Mouse (Mus musculus) ES-E14 (cell line): ENCODE measurements around the gene Abcc9. TPM values are rescaled to one million over a fixed set of nuclear protein-coding genes. Genes with fewer than 3 reads are reported as not detected.

Experiments used
- DNase-seq: peaks from one replicate; pipeline ENCODE4 v3.0.0-alpha.2; 2013; ENCODE audit warnings: low read depth, low spot score
- H3K27ac ChIP-seq: 2 replicates; pipeline ENCODE4 v1.5.1; 2012; ENCODE audit warnings: low read depth, mild to moderate bottlenecking, low read length, moderate library complexity, mixed read lengths; ENCODE audit not compliant: poor library complexity, insufficient read depth, severe bottlenecking
- H3K36me3 ChIP-seq: 2 replicates; pipeline ENCODE4 v1.6.1; 2012; ENCODE audit warnings: mild to moderate bottlenecking, low read length, moderate library complexity, mixed read lengths; ENCODE audit not compliant: control insufficient read depth, poor library complexity, insufficient read depth, severe bottlenecking
- H3K4me1 ChIP-seq, 2 experiments: fragments of 150-350 bp in 1 of 2; sonication (generic) in 1 of 2; 2 replicates each; pipeline ENCODE4 v1.6.1; 2012; ENCODE audit warnings: low read length in 2 of 2, mild to moderate bottlenecking in 1 of 2, mixed read lengths in 1 of 2; ENCODE audit not compliant: control insufficient read depth in 2 of 2, insufficient read depth in 2 of 2, poor library complexity in 1 of 2
- H3K4me3 ChIP-seq, 2 experiments: fragments of 150-350 bp in 1 of 2; sonication (generic) in 1 of 2; 2 replicates each; pipeline ENCODE4 v1.5.1; 2012; ENCODE audit warnings: low read length in 2 of 2, low read depth in 1 of 2, mild to moderate bottlenecking in 1 of 2, mixed read lengths in 1 of 2; ENCODE audit not compliant: insufficient read depth in 1 of 2, poor library complexity in 1 of 2, severe bottlenecking in 1 of 2
- H3K9ac ChIP-seq: 2 replicates; pipeline ENCODE4 v1.6.1; 2012; ENCODE audit warnings: low read depth, mild to moderate bottlenecking, low read length, mixed read lengths; ENCODE audit not compliant: poor library complexity, insufficient read depth, severe bottlenecking
- H3K9me3 ChIP-seq: fragments of 150-350 bp; sonication (generic); 2 replicates; pipeline ENCODE4 v1.6.1; 2012; ENCODE audit warnings: low read depth, mild to moderate bottlenecking, low read length; ENCODE audit not compliant: control insufficient read depth, insufficient read depth
- CHD2 ChIP-seq: IDR thresholded peaks from 2 replicates; pipeline ENCODE4 v1.6.1; 2014; ENCODE audit warnings: mild to moderate bottlenecking, low read depth, low read length, inconsistent platforms
- HCFC1 ChIP-seq: IDR thresholded peaks from 2 replicates; pipeline ENCODE4 v1.6.1; 2012; ENCODE audit warnings: low read length, inconsistent platforms, borderline replicate concordance; ENCODE audit not compliant: insufficient read depth
- MAFK ChIP-seq: IDR thresholded peaks from 2 replicates; pipeline ENCODE4 v1.6.1; 2014; ENCODE audit warnings: mild to moderate bottlenecking, low read depth, low read length, inconsistent platforms; ENCODE audit not compliant: insufficient read depth
- ZC3H11A ChIP-seq: IDR thresholded peaks from 2 replicates; pipeline ENCODE4 v1.6.1; 2012; ENCODE audit warnings: low read depth, mild to moderate bottlenecking, inconsistent platforms, low read length, borderline replicate concordance
- ZNF384 ChIP-seq: IDR thresholded peaks from 2 replicates; pipeline ENCODE4 v1.6.1; 2012; ENCODE audit warnings: low read depth, low read length, inconsistent platforms
- in situ Hi-C, 2 experiments: fragments of 600-800 bp; cut with MboI; formaldehyde crosslinking; loops; one replicate each; pipeline ENCODE4 v1.15.1; 2025; ENCODE audit warnings: low sequenced_read_pairs in 2 of 2, inconsistent platforms in 1 of 2; ENCODE audit not compliant: unreplicated experiment in 2 of 2
- total RNA-seq: library from RNA; depleted of rRNA; stranded (reverse); fragments of 300-350 nt; gene quantifications from 2 replicates; pipeline ENCODE4 v1.2.3, GENCODE M21; 2012

The Abcc9 gene
- total RNA-seq, 1 experiment: 0.13 TPM

GRCm38 (mm10) chr6:142545132-142545531, 157.0 kb downstream of the Abcc9 start:
- no peaks in the 10 kb centered on the region for H3K9me3 ChIP-seq
- no peak overlapping the region for H3K27ac ChIP-seq
- TF ChIP-seq ZC3H11A: no peak
- TF ChIP-seq HCFC1: no peak
- TF ChIP-seq CHD2: no peak
- no peak for TF ChIP-seq ZNF384
- no peak for TF ChIP-seq MAFK
- no peak overlapping the region for H3K4me3 ChIP-seq
- H3K9ac ChIP-seq: no peak overlapping the region
- in situ Hi-C loops: no loop called here
- H3K36me3 ChIP-seq: no peaks in the 10 kb centered on the region
- no peak for DNase-seq
- no peaks in the 10 kb centered on the region for H3K4me1 ChIP-seq

DNA sequence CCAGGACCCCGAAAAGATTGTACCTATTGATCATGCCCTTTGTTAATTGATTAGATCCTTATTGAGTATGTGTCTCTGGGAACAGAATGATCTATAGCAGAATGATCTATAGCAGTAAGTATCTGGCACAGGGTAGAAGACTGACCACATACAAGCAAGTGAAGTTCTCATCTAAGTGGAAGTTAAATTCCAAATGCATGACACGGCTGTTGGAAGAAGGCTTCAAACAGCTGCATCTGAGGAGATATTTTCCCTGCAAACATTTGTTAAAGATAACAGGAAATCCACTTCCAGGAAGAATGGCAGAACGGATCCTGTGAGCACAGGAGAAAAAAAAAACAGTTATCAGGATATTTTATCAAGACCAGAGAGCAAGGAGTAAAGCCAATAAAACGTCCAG, 158.5 kb downstream of the Abcc9 start:
- Histone ChIP-seq H3K9ac (no peak overlapping the region), H3K4me3 (no peak overlapping the region), H3K9me3 (no peaks in the 10 kb centered on the region), H3K27ac (no peak overlapping the region), H3K4me1 (no peaks in the 10 kb centered on the region), H3K36me3 (no peaks in the 10 kb centered on the region)
- in situ Hi-C loops: no loop called here
- TF ChIP-seq ZC3H11A: no peak
- no peak for TF ChIP-seq HCFC1
- TF ChIP-seq CHD2: no peak
- TF ChIP-seq MAFK: no peak
- TF ChIP-seq ZNF384: no peak
- DNase-seq: no peak

DNA sequence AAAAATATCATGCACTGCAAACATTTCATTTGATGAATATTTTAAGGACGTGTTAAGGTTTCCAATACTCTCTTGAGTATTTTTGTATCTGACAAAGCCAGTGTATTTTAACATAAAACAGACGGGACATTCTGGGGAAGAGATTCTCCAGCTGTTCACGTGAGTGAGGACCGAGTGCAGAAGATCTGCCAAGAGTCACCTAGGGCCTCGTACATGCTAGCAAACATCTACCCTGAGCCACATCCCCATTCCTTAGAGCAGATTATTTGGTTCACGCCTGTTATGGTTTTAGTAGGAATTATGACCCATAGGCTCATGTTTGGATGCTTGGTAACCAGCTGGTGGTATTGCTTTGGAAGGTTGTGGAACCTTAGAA, 159.3 kb downstream of the Abcc9 start:
- Histone ChIP-seq H3K4me1 (no peaks in the 10 kb centered on the region), H3K4me3 (no peak overlapping the region), H3K9ac (no peak overlapping the region), H3K27ac (no peak overlapping the region), H3K9me3 (no peaks in the 10 kb centered on the region), H3K36me3 (no peaks in the 10 kb centered on the region)
- DNase-seq: no peak
- TF ChIP-seq CHD2 (no peak), ZC3H11A (no peak), ZNF384 (no peak), MAFK (no peak), HCFC1 (no peak)
- in situ Hi-C loops: no loop called here

DNA sequence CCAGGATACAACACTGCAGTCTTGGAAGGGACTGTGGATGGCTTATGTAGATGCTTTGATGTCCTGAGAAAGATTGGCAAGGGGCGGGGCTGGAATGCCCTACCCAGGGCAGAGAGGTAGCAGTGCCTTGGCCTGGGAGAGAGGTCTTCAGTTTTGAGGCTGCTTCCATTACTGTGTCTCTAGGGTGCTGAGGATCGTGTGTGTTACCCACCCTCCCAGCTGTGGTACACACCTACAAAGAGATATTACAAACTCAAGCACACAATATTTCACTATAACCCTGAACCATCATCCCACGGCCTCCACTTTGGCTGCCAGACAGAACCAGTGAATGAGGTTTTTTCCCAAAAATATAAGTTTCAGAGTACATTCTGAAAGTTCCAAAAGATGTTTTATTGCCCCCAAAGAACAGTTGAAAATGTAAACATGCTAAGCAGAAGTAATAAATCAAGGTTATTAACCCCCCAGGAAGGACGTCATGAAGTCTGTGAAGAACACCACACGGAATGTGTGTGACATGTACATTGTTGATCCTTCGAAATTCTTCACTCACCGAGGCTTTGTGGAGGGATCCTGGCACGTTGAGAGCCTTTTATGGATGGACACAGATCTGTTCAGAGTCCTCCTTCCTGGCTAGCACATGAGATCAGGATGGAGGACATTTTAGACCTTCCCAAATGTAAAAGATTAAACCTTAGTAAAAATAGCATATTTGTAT, 159.9 kb downstream of the Abcc9 start:
- Histone ChIP-seq H3K27ac (no peak overlapping the region), H3K4me3 (no peak overlapping the region), H3K36me3 (no peaks in the 10 kb centered on the region), H3K4me1 (no peaks in the 10 kb centered on the region), H3K9ac (no peak overlapping the region), H3K9me3 (no peaks in the 10 kb centered on the region)
- TF ChIP-seq ZNF384 (no peak), CHD2 (no peak), MAFK (no peak), ZC3H11A (no peak), HCFC1 (no peak)
- no peak for DNase-seq
- in situ Hi-C loops: no loop called here
